Mouse (Mus musculus): Measurements from ENCODE around the gene Gsn. TPM values are rescaled to one million over a fixed set of nuclear protein-coding genes. Genes with fewer than 3 reads are reported as not detected.

Gsn gene
- polyA plus RNA-seq, 1 experiment from 2014 or later: 397 TPM

- peak overlapping the region; percentile 61; the same call in 1 of the 2 replicates for H3K4me3 ChIP-seq (ENCODE audit: low read depth, low read length)
- no peak for DNase-seq (ENCODE audit: low spot score)
- H3K4me2 ChIP-seq (ENCODE audit: low read depth, low read length): peak overlapping the region; percentile 92
- no peak for ATAC-seq (ENCODE audit: low read depth)
- H3K9ac ChIP-seq (ENCODE audit: low read depth, low read length): no peak overlapping the region
- no peaks in the 10 kb centered on the region for H3K27me3 ChIP-seq (replicated peaks; ENCODE audit: control insufficient read depth, insufficient read depth, low read length)
- 0 out of 2 replicates have a peak overlapping the region, but pooled peaks have one; percentile 18 for H3K27ac ChIP-seq (replicated peaks; ENCODE audit: low read depth, low read length)
- no peaks in the 10 kb centered on the region for H3K36me3 ChIP-seq (ENCODE audit: control insufficient read depth, insufficient read depth, low read length)
- 79% methylated on average over 2 of the region's 2 CpGs for WGBS
- peaks cover 52% of the 10 kb centered on the region for H3K4me1 ChIP-seq (ENCODE audit: control insufficient read depth, insufficient read depth, low read length)
- no peaks in the 10 kb centered on the region for H3K9me3 ChIP-seq (ENCODE audit: control insufficient read depth, low read length)
These were observed 1.7 kb downstream of the Gsn start for GRCm38 (mm10) chr2:35257886-35258285.

GRCm38 (mm10) chr2:35258590-35258989 is 2.4 kb downstream of the Gsn start:
- H3K4me2 ChIP-seq (ENCODE audit: low read depth, low read length): peak overlapping the region; percentile 92
- ATAC-seq (ENCODE audit: low read depth): no peak
- H3K4me1 ChIP-seq (ENCODE audit: control insufficient read depth, insufficient read depth, low read length): peaks cover 52% of the 10 kb centered on the region
- WGBS: 81% methylated on average over 4 of the region's 4 CpGs
- DNase-seq (ENCODE audit: low spot score): no peak
- H3K9me3 ChIP-seq (ENCODE audit: control insufficient read depth, low read length): no peaks in the 10 kb centered on the region
- H3K4me3 ChIP-seq (ENCODE audit: low read depth, low read length): 0 out of 2 replicates have a peak overlapping the region, but pooled peaks have one; percentile 61
- no peaks in the 10 kb centered on the region for H3K27me3 ChIP-seq (replicated peaks; ENCODE audit: control insufficient read depth, insufficient read depth, low read length)
- H3K27ac ChIP-seq (replicated peaks; ENCODE audit: low read depth, low read length): peak overlapping the region; percentile 76
- no peak overlapping the region for H3K9ac ChIP-seq (ENCODE audit: low read depth, low read length)
- H3K36me3 ChIP-seq (ENCODE audit: control insufficient read depth, insufficient read depth, low read length): no peaks in the 10 kb centered on the region

GRCm38 (mm10) chr2:35259338-35260080 is 3.3 kb downstream of the Gsn start:
- Histone ChIP-seq H3K4me2 (ENCODE audit: low read depth, low read length) (peak overlapping the region; percentile 92), H3K9ac (ENCODE audit: low read depth, low read length) (peak overlapping the region; percentile 48; the same call in 1 of the 2 replicates), H3K9me3 (ENCODE audit: control insufficient read depth, low read length) (no peaks in the 10 kb centered on the region), H3K27ac (replicated peaks; ENCODE audit: low read depth, low read length) (peak overlapping the region; percentile 76), H3K27me3 (replicated peaks; ENCODE audit: control insufficient read depth, insufficient read depth, low read length) (no peaks in the 10 kb centered on the region), H3K36me3 (ENCODE audit: control insufficient read depth, insufficient read depth, low read length) (no peaks in the 10 kb centered on the region), H3K4me3 (ENCODE audit: low read depth, low read length) (0 out of 2 replicates have a peak overlapping the region, but pooled peaks have one; percentile 61), H3K4me1 (ENCODE audit: control insufficient read depth, insufficient read depth, low read length) (peaks cover 53% of the 10 kb centered on the region)
- WGBS: 13% methylated on average over 13 of the region's 13 CpGs
- peak; percentile 50 for ATAC-seq (ENCODE audit: low read depth)
- DNase-seq (ENCODE audit: low spot score): peak; percentile 91

- Histone ChIP-seq H3K4me1 (ENCODE audit: control insufficient read depth, insufficient read depth, low read length) (peaks cover 59% of the 10 kb centered on the region), H3K36me3 (ENCODE audit: control insufficient read depth, insufficient read depth, low read length) (no peaks in the 10 kb centered on the region), H3K9me3 (ENCODE audit: control insufficient read depth, low read length) (no peaks in the 10 kb centered on the region), H3K4me3 (ENCODE audit: low read depth, low read length) (no peak overlapping the region), H3K27ac (replicated peaks; ENCODE audit: low read depth, low read length) (peak overlapping the region; percentile 76), H3K9ac (ENCODE audit: low read depth, low read length) (no peak overlapping the region), H3K27me3 (replicated peaks; ENCODE audit: control insufficient read depth, insufficient read depth, low read length) (no peaks in the 10 kb centered on the region), H3K4me2 (ENCODE audit: low read depth, low read length) (peak overlapping the region; percentile 92)
- ATAC-seq (ENCODE audit: low read depth) (no peak), DNase-seq (ENCODE audit: low spot score) (peak; percentile 72)
- 46% methylated on average over 1 of the region's 1 CpGs for WGBS
These were observed 4.1 kb downstream of the Gsn start for GRCm38 (mm10) chr2:35260291-35260690.

GRCm38 (mm10) chr2:35264095-35264494 is 7.9 kb downstream of the Gsn start:
- no peak overlapping the region for H3K4me3 ChIP-seq (ENCODE audit: low read depth, low read length)
- peaks cover 68% of the 10 kb centered on the region for H3K4me1 ChIP-seq (ENCODE audit: control insufficient read depth, insufficient read depth, low read length)
- 74% methylated on average over 1 of the region's 1 CpGs for WGBS
- H3K27me3 ChIP-seq (replicated peaks; ENCODE audit: control insufficient read depth, insufficient read depth, low read length): no peaks in the 10 kb centered on the region
- no peak overlapping the region for H3K9ac ChIP-seq (ENCODE audit: low read depth, low read length)
- no peaks in the 10 kb centered on the region for H3K36me3 ChIP-seq (ENCODE audit: control insufficient read depth, insufficient read depth, low read length)
- no peaks in the 10 kb centered on the region for H3K9me3 ChIP-seq (ENCODE audit: control insufficient read depth, low read length)
- H3K4me2 ChIP-seq (ENCODE audit: low read depth, low read length): no peak overlapping the region
- DNase-seq (ENCODE audit: low spot score): no peak
- no peak for ATAC-seq (ENCODE audit: low read depth)
- H3K27ac ChIP-seq (replicated peaks; ENCODE audit: low read depth, low read length): no peak overlapping the region

- Histone ChIP-seq H3K9ac (ENCODE audit: low read depth, low read length) (no peak overlapping the region; the same call in 1 of the 2 replicates), H3K9me3 (ENCODE audit: control insufficient read depth, low read length) (no peaks in the 10 kb centered on the region)
These were observed 9.1 kb downstream of the Gsn start for GRCm38 (mm10) chr2:35265296-35265695.

GRCm38 (mm10) chr2:35265775-35266174 is 9.6 kb downstream of the Gsn start:
- Histone ChIP-seq H3K27me3 (replicated peaks; ENCODE audit: control insufficient read depth, insufficient read depth, low read length) (no peaks in the 10 kb centered on the region), H3K27ac (replicated peaks; ENCODE audit: low read depth, low read length) (peak overlapping the region; percentile 78), H3K9me3 (ENCODE audit: control insufficient read depth, low read length) (no peaks in the 10 kb centered on the region), H3K36me3 (ENCODE audit: control insufficient read depth, insufficient read depth, low read length) (no peaks in the 10 kb centered on the region), H3K9ac (ENCODE audit: low read depth, low read length) (no peak overlapping the region; the same call in 1 of the 2 replicates), H3K4me2 (ENCODE audit: low read depth, low read length) (peak overlapping the region; percentile 18), H3K4me1 (ENCODE audit: control insufficient read depth, insufficient read depth, low read length) (peaks cover 70% of the 10 kb centered on the region), H3K4me3 (ENCODE audit: low read depth, low read length) (no peak overlapping the region)
- no peak for ATAC-seq (ENCODE audit: low read depth)
- 57% methylated on average over 8 of the region's 8 CpGs for WGBS
- DNase-seq (ENCODE audit: low spot score): no peak

More at GRCm38 (mm10) chr2:35265296-35265695, 9.1 kb downstream of the Gsn start:
- no peaks in the 10 kb centered on the region for H3K27me3 ChIP-seq (replicated peaks; ENCODE audit: control insufficient read depth, insufficient read depth, low read length)
- peak; percentile 96 for DNase-seq (ENCODE audit: low spot score)
- H3K4me3 ChIP-seq (ENCODE audit: low read depth, low read length): no peak overlapping the region
- no peaks in the 10 kb centered on the region for H3K36me3 ChIP-seq (ENCODE audit: control insufficient read depth, insufficient read depth, low read length)
- H3K4me2 ChIP-seq (ENCODE audit: low read depth, low read length): peak overlapping the region; percentile 18
- WGBS: 15% methylated on average over 8 of the region's 8 CpGs
- peak overlapping the region; percentile 78 for H3K27ac ChIP-seq (replicated peaks; ENCODE audit: low read depth, low read length)
- peaks cover 68% of the 10 kb centered on the region for H3K4me1 ChIP-seq (ENCODE audit: control insufficient read depth, insufficient read depth, low read length)
- peak; percentile 88 for ATAC-seq (ENCODE audit: low read depth)

- DNase-seq (ENCODE audit: low spot score) (no peak), ATAC-seq (ENCODE audit: low read depth) (no peak)
- WGBS: 67% methylated on average over 9 of the region's 9 CpGs
- no peak overlapping the region for H3K4me2 ChIP-seq (ENCODE audit: low read depth, low read length)
- H3K27me3 ChIP-seq (replicated peaks; ENCODE audit: control insufficient read depth, insufficient read depth, low read length): no peaks in the 10 kb centered on the region
- no peaks in the 10 kb centered on the region for H3K36me3 ChIP-seq (ENCODE audit: control insufficient read depth, insufficient read depth, low read length)
- H3K4me1 ChIP-seq (ENCODE audit: control insufficient read depth, insufficient read depth, low read length): peaks cover 72% of the 10 kb centered on the region
- no peaks in the 10 kb centered on the region for H3K9me3 ChIP-seq (ENCODE audit: control insufficient read depth, low read length)
- peak overlapping the region; percentile 78; the same call in 1 of the 2 replicates for H3K27ac ChIP-seq (replicated peaks; ENCODE audit: low read depth, low read length)
- H3K4me3 ChIP-seq (ENCODE audit: low read depth, low read length): no peak overlapping the region
- H3K9ac ChIP-seq (ENCODE audit: low read depth, low read length): no peak overlapping the region
These were observed 10.2 kb downstream of the Gsn start for GRCm38 (mm10) chr2:35266251-35266905.
